Mouse (Mus musculus) gastrocnemius, postnatal 4 days (tissue): ENCODE results near the gene Rassf5. TPM values are rescaled to one million over a fixed set of nuclear protein-coding genes. Genes with fewer than 3 reads are reported as not detected.
"Not testable (repeated sequence)": the region's sequence is repeated elsewhere in the genome, so short reads cannot be mapped to it uniquely, and the experiment has no call there.

ENCODE experiments used
- DNase-seq, 2 experiments: peaks; one replicate each; pipeline ENCODE4 v3.0.0; 2021 to 2022; ENCODE audit warnings: low spot score in 2 of 2, mixed read lengths in 2 of 2
- total RNA-seq, 2 experiments: library from RNA; stranded (reverse); gene quantifications; 2 replicates each; pipeline ENCODE4 v1.2.3; 2021

The Rassf5 gene
- total RNA-seq, 2 experiments from 2014 or later, result 6.4 to 7.9 TPM

DNA sequence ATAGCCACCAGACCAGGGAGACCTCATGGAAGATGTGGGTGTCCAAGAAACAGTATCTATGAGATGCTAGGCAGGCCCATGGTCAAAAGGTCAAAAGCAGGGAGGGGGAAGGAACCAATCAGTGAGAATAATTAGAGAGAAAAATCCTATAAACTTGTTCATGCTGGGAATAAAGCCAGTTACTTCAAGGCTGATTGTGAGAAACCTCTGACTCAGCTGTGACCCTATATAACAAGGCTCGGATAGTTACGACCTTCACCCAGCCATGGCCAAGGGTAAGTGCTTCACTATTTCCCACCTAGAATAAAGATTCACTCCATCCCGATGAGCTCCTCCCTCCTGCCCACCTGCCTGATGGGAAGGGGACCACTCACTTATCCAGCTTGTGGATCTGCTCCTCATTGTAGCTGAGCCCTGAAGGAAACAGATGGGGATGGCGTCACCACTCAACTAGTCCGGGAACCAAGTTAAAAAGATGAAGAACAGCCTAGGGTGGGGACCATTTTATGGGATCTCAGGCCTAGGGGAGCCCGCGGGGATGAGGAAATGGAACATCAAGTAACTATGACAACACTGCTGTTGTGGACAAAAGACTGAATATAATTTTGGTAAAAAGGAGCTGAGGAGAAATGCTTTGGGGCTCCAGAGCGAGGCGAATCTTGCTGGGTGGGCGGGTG lies 14.7 kb upstream of the Rassf5 start:
- no peak for DNase-seq

GRCm38 (mm10) chr1:131257288-131257687 lies 12.2 kb upstream of the Rassf5 start:
- DNase-seq, result no peak

- not testable (repeated sequence) for DNase-seq
Measured at GRCm38 (mm10) chr1:131252516-131253250, 7.6 kb upstream of the Rassf5 start.

GRCm38 (mm10) chr1:131246433-131247395 lies 1.7 kb upstream of the Rassf5 start:
- DNase-seq, result no peak

GRCm38 (mm10) chr1:131245926-131246325 lies 868 bp upstream of the Rassf5 start:
- DNase-seq, result peak in 1 of 2 experiments; percentile 55

DNA sequence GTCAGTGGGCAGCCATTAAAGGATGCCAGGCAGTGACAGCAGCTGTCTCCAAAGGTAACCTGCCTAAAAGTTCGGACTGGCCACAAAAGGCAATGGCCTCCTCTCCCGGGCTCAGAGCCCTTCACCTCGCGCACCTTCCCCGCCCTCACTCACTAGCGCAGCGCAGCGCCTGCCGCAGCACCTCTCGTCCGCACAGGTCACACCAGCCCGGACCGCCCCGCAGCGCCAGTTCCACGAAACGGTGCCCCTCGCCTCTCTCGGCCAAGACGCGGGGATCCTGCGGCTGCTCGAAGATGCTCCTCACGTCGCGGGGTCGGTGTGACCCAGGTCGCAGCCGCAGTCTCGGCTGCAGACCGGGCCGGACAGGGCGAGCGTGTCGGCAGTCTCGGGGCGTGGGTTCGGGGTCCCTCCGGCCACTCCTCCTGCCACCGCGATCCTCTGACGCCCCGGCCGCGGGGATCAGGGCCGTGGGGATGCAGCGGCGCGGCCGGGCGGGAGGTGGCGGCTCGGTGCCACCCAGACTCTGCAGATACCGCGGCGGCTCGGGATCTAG lies 446 bp downstream of the Rassf5 start:
- no peak for DNase-seq

DNA sequence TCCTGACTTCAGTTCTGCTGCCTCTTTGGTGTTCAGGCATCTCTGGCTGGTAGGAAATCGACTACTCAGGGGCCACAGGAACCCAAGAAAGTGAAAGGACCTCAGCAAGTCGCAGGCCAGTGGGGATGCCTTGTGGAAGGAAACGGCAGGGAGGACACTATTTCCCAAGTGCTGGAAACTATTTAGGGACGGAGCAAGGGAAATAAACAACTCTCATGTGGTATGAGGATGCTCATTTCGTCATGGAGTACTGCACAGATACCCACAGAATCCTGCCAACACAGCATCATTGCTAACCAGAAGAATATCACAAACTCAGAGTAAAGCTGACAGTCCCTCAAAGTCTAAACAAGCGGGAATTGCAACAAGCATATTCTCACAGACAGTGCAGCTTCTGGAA lies 2.1 kb downstream of the Rassf5 start:
- no peak for DNase-seq

DNA sequence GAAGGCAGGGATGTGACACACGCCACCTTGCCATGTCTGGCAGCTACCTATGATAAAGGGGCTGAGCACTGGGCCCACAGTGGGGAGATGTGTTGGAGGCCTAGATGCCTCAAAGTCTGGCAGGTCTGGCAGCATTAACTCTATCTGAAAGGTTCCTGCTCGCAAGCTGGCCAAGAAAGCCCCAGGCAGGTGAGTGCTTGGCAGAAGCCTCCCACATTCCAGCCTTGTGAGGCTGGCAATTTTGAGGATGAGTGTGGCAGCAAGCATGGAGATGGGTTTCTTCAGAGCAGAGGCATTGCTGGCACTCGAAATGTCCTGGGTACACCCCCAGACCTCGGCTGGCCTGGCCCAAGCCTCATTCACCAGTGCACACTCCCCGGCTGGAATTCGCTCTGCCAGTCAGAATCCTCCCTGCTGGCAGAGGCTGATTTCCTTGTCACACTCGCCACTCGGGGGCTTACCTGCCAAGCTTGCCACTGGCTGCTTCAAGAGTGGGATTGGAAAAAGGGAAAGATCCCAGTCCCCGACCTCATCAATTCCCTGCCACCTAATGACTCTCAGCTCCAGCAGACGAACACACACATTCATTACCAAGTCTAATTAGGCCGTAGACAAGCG lies 5.4 kb downstream of the Rassf5 start:
- no peak for DNase-seq

GRCm38 (mm10) chr1:131238931-131239381 lies 6.1 kb downstream of the Rassf5 start:
- DNase-seq, result peak; percentile 59 to 80

DNA sequence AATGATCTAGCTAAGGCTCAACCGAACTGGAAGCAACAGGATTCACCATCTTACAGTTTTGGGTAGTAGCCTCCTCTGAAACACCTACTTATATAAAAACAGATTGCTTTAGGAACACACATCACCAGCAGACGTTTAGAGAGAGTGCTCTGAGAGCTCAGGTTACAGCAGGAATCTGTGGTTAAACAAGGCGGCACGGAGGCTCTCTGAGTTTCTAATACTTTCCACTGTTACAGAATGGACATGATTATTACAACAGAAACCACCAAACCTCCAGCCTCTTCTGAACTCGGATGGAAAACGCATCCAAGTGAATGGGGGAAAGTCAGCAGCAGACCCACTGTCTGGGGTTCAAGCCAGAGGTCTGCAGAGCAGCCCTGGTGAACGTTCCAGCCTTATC lies 9.0 kb downstream of the Rassf5 start:
- no peak for DNase-seq

DNA sequence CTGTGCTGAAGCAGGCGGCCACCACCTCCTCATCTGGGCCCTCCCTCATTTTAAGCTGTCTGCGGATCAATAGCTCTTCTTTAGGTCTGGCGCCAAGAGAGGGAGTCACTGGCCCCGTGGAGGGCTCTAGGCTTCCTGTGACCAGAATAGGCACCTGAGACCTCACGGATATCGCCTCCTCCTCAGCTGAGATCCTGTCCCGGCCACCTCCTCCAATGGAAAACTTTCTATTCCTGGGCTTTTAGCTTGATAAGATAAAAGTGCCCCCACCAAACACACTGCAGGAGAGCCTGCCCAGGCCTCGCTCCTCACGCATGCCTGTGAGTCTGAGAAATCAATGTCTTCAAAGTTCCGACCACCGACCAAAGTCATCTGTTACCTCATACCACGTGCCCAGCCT lies 11.5 kb downstream of the Rassf5 start:
- DNase-seq, result no peak

GRCm38 (mm10) chr1:131228659-131229058 lies 16.4 kb downstream of the Rassf5 start:
- DNase-seq, result no peak

DNA sequence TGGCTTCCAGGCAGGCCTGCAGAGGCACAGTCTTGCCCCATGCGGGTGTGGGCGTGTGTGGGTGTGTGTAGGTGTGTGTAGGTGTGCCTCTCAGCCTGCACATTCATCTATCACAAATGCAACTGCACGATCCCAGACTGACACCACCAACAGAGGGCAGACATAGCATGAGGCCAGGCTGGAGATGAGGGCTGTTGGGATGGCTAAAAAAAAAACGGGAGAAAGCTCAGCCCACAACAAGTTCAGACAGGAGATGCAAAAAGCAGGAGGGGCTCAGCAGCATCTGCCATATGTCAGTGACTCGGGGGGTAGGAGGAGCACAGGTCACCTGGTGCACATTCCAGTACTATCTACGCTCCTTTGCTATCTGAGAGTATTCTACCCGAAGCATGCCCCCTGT lies 16.8 kb downstream of the Rassf5 start:
- no peak for DNase-seq

GRCm38 (mm10) chr1:131224848-131225471 lies 20.1 kb downstream of the Rassf5 start:
- no peak for DNase-seq

DNA sequence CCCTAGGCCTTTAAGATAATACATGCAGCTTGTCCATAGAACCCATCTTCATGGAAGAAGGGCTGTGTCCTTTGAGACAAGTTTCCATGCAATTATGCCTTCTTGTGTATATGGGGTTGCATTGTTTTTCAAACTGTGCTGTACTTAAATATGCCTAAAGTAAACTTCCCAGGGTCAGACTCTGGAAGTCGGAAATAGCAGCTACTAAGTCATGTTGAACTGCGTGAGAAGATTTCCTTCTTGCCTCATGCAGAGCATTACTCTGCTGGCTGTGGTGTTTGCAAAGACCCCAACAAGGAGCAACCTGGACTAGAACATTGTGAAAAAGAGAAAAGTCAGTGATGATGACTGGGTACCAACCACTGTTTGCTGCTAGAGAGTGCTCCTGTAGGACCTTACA lies 21.7 kb downstream of the Rassf5 start:
- no peak for DNase-seq

DNA sequence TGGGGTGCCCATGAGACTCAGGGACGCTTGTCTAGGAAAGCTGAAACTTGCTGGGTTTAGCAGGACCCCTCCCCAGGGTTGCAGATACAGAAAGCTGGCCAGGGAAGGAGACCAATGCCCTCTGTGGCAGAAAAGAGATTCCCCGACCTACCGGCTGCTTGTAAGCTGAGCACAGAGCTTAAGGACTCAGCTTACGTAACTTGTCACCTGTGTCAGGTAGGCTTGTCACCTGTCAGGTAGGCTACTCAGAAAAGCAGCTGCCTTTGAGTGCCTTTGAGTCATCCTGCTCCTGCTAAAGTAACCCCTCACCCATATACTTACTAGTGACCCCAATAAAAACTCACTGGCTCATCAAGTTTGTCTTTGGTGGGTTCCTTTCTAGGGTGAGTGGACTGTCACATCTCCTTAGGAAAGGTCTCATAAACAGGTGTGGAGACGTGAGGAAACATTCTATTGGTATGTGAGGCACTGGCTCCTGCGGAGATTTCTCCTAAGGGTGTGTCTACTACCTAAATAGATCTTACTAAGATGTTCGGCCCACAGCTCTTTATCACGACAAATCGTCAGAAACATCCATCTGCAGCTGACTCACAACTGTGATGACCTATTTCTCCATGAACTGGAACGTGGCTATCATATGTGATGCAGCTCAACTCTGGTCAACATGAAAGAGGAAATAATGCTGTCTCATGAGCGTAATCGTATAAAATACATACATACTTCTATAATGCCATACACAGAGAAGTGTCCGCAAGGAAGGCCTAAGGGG lies 23.1 kb downstream of the Rassf5 start:
- DNase-seq, result no peak

- no peak for DNase-seq
Measured at GRCm38 (mm10) chr1:131218933-131219332, 26.1 kb downstream of the Rassf5 start.

GRCm38 (mm10) chr1:131213361-131213760 lies 31.7 kb downstream of the Rassf5 start:
- no peak for DNase-seq

- DNase-seq, result no peak
Measured at GRCm38 (mm10) chr1:131212956-131213355, 32.1 kb downstream of the Rassf5 start.

DNA sequence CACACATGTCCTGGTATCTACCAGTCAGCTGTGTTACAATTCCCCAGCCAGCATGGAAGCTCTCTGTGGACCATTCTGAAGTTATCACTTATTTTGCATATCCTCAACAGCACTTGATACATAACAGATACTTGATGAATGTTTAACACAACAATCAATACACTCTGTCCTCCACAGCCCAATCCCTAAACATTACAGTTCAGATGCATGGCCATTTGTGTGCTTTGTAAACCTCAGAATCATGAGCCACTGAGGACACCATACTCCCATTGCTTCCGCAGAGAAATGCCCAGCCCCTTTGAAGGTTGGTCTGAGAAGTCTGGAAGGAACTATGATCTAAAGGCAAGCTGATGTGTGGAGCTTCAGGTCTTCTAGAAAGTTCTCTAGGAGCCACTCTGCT lies 33.4 kb downstream of the Rassf5 start:
- no peak for DNase-seq
